Mouse (Mus musculus) midbrain, embryonic 12.5 days (tissue): ENCODE results near the gene Mfap5. TPM values are rescaled to one million over a fixed set of nuclear protein-coding genes. Genes with fewer than 3 reads are reported as not detected.
"Not testable (repeated sequence)": the region's sequence is repeated elsewhere in the genome, so short reads cannot be mapped to it uniquely, and the experiment has no call there.

ENCODE experiments used
- ATAC-seq: fragments of 200-750 bp; cut with Nextera tagmentation; 2 replicates; pipeline ENCODE4 v1.8.0; 2017; ENCODE audit warnings: low read depth, moderate TSS enrichment, moderate library complexity; ENCODE audit not compliant: low FRiP score
- H3K27ac ChIP-seq: fragments of 300-500 bp; sonication (generic); replicated peaks from 2 replicates; pipeline ENCODE4 v1.5.1; 2016; ENCODE audit warnings: mild to moderate bottlenecking
- H3K27me3 ChIP-seq: fragments of 300-500 bp; sonication (generic); 2 replicates; pipeline ENCODE4 v1.6.1; 2016; ENCODE audit warnings: mild to moderate bottlenecking
- H3K36me3 ChIP-seq: fragments of 300-500 bp; sonication (generic); 2 replicates; pipeline ENCODE4 v1.6.1; 2016
- H3K4me1 ChIP-seq: fragments of 300-500 bp; sonication (generic); 2 replicates; pipeline ENCODE4 v1.6.1; 2016
- H3K4me2 ChIP-seq: fragments of 300-500 bp; sonication (generic); replicated peaks from 2 replicates; pipeline ENCODE4 v1.6.1; 2016; ENCODE audit warnings: mild to moderate bottlenecking, moderate library complexity
- H3K4me3 ChIP-seq: fragments of 300-500 bp; sonication (generic); 2 replicates; pipeline ENCODE4 v1.5.1; 2016; ENCODE audit warnings: mild to moderate bottlenecking
- H3K9ac ChIP-seq: fragments of 300-500 bp; sonication (generic); replicated peaks from 2 replicates; pipeline ENCODE4 v1.6.1; 2016; ENCODE audit warnings: mild to moderate bottlenecking, moderate library complexity
- H3K9me3 ChIP-seq: fragments of 300-500 bp; sonication (generic); 2 replicates; pipeline ENCODE4 v1.6.1; 2016; ENCODE audit warnings: mild to moderate bottlenecking
- WGBS: fragments of 180-500 bp; shearing (Covaris S2); methylation state at CpG from one replicate; pipeline ENCODE4 v1.1.7; 2016; 5-methylcytosine and 5-hydroxymethylcytosine counted together
- polyA plus RNA-seq: library from polyadenylated mRNA; unstranded; fragments of >200 nt; fragmentation: Nextera tagmentation; extraction: Ambion mirVana; gene quantifications from 2 replicates; pipeline ENCODE4 v1.2.1, GENCODE M21; 2016

The Mfap5 gene
- polyA plus RNA-seq, 1 experiment from 2014 or later: 2.0 TPM

GRCm38 (mm10) chr6:122517668-122518067 is 12.0 kb downstream of the Mfap5 start:
- WGBS: 94% methylated on average over 1 of the region's 1 CpGs
- Histone ChIP-seq H3K9ac (no peak overlapping the region), H3K4me3 (no peak overlapping the region), H3K27me3 (no peaks in the 10 kb centered on the region), H3K4me1 (no peaks in the 10 kb centered on the region), H3K27ac (no peak overlapping the region), H3K9me3 (no peaks in the 10 kb centered on the region), H3K4me2 (no peak overlapping the region), H3K36me3 (no peaks in the 10 kb centered on the region)
- no peak for ATAC-seq

GRCm38 (mm10) chr6:122519384-122519783 is 13.7 kb downstream of the Mfap5 start:
- Histone ChIP-seq H3K36me3 (no peaks in the 10 kb centered on the region), H3K4me1 (no peaks in the 10 kb centered on the region), H3K4me2 (no peak overlapping the region), H3K9me3 (no peaks in the 10 kb centered on the region), H3K27ac (no peak overlapping the region), H3K9ac (no peak overlapping the region), H3K27me3 (no peaks in the 10 kb centered on the region), H3K4me3 (no peak overlapping the region)
- 0 out of 2 replicates have a peak, but pooled peaks have one; percentile 14 for ATAC-seq
- 35% methylated on average over 2 of the region's 2 CpGs for WGBS

DNA sequence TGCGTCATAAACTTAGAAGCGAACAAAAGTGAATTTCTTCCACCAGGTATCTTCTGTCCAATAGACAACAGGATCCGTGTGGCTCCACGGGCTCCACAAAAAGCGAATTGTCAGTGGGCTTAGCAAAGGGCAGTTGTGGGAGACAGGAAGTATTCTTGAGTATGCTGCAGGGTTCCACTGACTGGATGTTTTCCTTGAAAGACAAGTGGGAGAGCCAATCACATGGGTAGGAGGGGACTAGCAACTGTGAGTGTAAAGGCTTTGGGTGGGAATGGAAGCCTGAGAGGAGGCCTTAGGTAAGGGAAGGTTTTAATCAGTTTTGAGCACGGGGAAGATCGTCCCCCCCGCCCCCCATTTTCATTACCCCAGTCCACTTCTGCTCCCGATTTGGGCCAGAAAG is 16.9 kb downstream of the Mfap5 start:
- H3K27ac ChIP-seq: no peak overlapping the region
- no peaks in the 10 kb centered on the region for H3K27me3 ChIP-seq
- H3K9me3 ChIP-seq: no peaks in the 10 kb centered on the region
- peak; percentile 72; the same call in 1 of the 2 replicates for ATAC-seq
- no peaks in the 10 kb centered on the region for H3K36me3 ChIP-seq
- H3K4me3 ChIP-seq: no peak overlapping the region
- WGBS: 66% methylated on average over 9 of the region's 9 CpGs
- H3K9ac ChIP-seq: no peak overlapping the region
- no peaks in the 10 kb centered on the region for H3K4me1 ChIP-seq
- no peak overlapping the region for H3K4me2 ChIP-seq

DNA sequence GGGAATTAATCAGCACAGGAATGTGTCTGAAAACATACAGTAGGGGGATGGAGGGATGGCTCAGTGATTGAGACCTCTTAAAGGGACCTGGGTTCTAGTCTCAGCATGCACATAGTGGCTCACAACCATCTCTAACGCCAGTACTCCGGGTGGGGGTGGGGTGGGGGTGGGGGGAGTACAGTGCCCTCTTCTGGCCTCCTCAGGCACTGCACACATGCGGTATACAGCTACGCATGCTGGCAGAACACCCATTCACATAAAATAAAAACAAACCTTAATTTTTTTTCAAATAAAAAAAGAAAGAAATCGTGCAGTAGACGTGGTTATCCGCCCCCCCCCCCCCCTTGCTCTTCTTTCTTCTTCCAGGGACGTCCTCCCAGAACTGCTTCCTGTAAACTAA is 17.6 kb downstream of the Mfap5 start:
- Histone ChIP-seq H3K9me3 (no peaks in the 10 kb centered on the region), H3K36me3 (no peaks in the 10 kb centered on the region), H3K27ac (no peak overlapping the region), H3K4me3 (no peak overlapping the region), H3K27me3 (no peaks in the 10 kb centered on the region), H3K9ac (no peak overlapping the region), H3K4me1 (no peaks in the 10 kb centered on the region), H3K4me2 (no peak overlapping the region)
- no peak for ATAC-seq
- WGBS: 81% methylated on average over 8 of the region's 8 CpGs

DNA sequence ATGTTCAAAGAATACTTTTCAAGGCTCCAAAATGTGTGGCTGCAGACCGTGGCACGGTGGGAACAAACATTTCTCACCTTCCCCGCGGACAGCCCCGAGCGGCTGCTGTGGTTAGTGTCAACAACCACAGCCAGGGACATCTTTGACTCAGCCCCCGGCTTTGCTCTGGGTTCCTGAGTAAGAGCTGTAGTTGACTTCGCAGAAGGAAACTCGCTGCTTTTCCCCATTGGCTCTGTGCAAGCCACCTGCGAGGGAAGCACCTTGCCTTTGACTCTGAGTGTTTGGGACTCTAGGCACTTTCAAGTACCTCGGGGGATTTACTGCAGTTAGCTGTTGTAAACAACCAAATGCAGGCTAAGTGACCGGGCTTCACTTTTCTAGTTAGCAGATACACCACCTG is 22.0 kb downstream of the Mfap5 start:
- ATAC-seq: no peak
- Histone ChIP-seq H3K27ac (no peak overlapping the region), H3K4me1 (no peaks in the 10 kb centered on the region), H3K4me2 (no peak overlapping the region), H3K9me3 (no peaks in the 10 kb centered on the region), H3K27me3 (no peaks in the 10 kb centered on the region), H3K4me3 (no peak overlapping the region), H3K9ac (no peak overlapping the region), H3K36me3 (no peaks in the 10 kb centered on the region)
- 68% methylated on average over 12 of the region's 12 CpGs for WGBS

GRCm38 (mm10) chr6:122528136-122528535 is 22.5 kb downstream of the Mfap5 start:
- H3K36me3 ChIP-seq: no peaks in the 10 kb centered on the region
- no peak for ATAC-seq
- H3K27ac ChIP-seq: no peak overlapping the region
- H3K27me3 ChIP-seq: no peaks in the 10 kb centered on the region
- H3K4me3 ChIP-seq: no peak overlapping the region
- peaks cover 5% of the 10 kb centered on the region for H3K4me1 ChIP-seq
- no peak overlapping the region for H3K9ac ChIP-seq
- H3K4me2 ChIP-seq: no peak overlapping the region
- WGBS: 81% methylated on average over 11 of the region's 11 CpGs
- H3K9me3 ChIP-seq: no peaks in the 10 kb centered on the region

DNA sequence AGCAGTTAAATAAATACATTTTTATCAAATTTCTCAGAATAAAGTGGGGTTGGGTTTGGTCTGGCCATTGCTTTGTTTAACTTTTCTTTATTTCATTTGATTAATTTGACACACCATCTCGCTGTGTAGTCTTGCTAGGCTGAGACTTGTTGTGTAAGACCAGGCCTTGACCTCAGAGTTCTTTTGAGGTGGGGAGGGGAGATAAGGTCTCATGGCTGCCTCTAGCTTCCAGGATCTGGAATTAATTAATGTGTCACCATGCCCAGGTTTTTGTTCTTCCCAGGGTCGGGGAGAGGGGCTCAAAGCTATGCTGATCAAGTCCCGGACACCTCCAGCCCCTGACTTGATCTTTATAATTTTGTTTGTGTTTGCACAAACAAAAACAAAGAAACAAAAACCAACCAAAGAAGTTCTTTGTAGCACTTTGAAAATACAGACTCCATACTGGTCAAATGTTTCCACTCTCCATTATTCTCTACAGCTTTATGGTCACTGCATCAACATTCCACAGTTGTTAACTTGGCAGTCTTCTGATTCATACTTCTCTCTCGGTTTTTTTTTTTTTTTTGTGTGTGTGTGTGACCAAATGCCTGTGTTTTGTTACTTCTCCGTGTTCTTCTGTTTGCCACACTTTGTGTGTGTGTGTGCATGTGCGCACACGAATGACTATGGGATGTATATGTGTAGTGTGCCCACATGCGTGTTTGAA is 26.0 kb downstream of the Mfap5 start:
- Histone ChIP-seq H3K4me1 (peaks cover 5% of the 10 kb centered on the region), H3K36me3 (no peaks in the 10 kb centered on the region), H3K27me3 (no peaks in the 10 kb centered on the region), H3K9me3 (no peaks in the 10 kb centered on the region), H3K9ac (no peak overlapping the region), H3K4me2 (no peak overlapping the region), H3K27ac (no peak overlapping the region), H3K4me3 (no peak overlapping the region)
- WGBS: 83% methylated on average over 8 of the region's 8 CpGs
- no peak for ATAC-seq

GRCm38 (mm10) chr6:122532883-122533302 is 27.2 kb downstream of the Mfap5 start:
- Histone ChIP-seq H3K4me1 (peaks cover 5% of the 10 kb centered on the region), H3K4me3 (peak overlapping the region; percentile 17; the same call in 1 of the 2 replicates), H3K9ac (no peak overlapping the region), H3K4me2 (peak overlapping the region; percentile 43), H3K27me3 (no peaks in the 10 kb centered on the region), H3K27ac (no peak overlapping the region), H3K9me3 (no peaks in the 10 kb centered on the region), H3K36me3 (no peaks in the 10 kb centered on the region)
- peak; percentile 49; the same call in 1 of the 2 replicates for ATAC-seq
- 13% methylated on average over 4 of the region's 4 CpGs for WGBS

DNA sequence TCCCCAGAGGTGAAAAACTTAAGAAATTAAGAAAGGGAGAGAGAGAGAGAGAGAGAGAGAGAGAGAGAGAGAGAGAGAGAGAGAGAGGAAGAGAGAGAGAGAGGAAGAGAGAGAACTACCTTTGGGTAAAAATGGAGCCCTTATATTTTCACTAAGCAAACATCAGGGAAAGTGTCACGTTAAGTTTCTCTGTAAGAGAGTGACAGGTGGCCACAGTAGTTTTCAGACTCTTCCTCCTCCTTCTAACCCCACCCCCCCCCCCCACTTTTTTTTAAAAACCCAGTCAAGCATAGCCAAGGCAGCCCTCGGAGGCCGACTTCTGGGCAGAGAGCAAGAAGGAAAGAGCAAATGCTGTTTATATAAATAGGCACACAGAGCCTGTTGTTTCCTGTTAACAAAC is 28.4 kb downstream of the Mfap5 start:
- Histone ChIP-seq H3K4me2 (no peak overlapping the region), H3K27ac (no peak overlapping the region), H3K4me3 (no peak overlapping the region), H3K9me3 (no peaks in the 10 kb centered on the region), H3K9ac (no peak overlapping the region), H3K4me1 (peaks cover 5% of the 10 kb centered on the region), H3K27me3 (no peaks in the 10 kb centered on the region), H3K36me3 (no peaks in the 10 kb centered on the region)
- 25% methylated on average over 3 of the region's 3 CpGs for WGBS
- no peak for ATAC-seq

DNA sequence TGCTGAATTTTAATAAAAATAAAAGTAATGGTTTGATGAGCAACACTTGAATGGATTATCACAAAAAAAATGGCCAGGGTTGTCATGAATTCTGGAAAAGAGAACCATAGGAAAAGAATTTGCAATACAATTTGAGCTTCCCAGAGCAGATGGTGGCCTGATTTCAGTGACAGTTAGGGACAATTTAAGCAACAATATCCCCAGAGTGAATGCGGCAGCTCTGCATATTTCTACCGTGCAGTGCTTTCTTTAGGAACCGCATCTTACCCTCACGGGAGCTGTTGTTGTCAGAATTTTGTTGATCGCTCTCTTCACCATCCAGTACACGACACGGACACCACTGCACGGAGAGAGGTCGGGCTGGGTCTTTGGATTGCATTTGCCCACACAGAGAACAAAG is 33.9 kb downstream of the Mfap5 start:
- Histone ChIP-seq H3K36me3 (no peaks in the 10 kb centered on the region), H3K9me3 (no peaks in the 10 kb centered on the region), H3K4me2 (no peak overlapping the region), H3K4me1 (no peaks in the 10 kb centered on the region), H3K9ac (no peak overlapping the region), H3K27me3 (no peaks in the 10 kb centered on the region), H3K27ac (no peak overlapping the region), H3K4me3 (no peak overlapping the region)
- WGBS: 81% methylated on average over 9 of the region's 9 CpGs
- ATAC-seq: no peak

- 82% methylated on average over 5 of the region's 5 CpGs for WGBS
- H3K4me3 ChIP-seq, ATAC-seq, H3K27me3 ChIP-seq, H3K9me3 ChIP-seq, H3K27ac ChIP-seq, H3K9ac ChIP-seq, H3K36me3 ChIP-seq, H3K4me1 ChIP-seq, H3K4me2 ChIP-seq: not testable (repeated sequence)
These were observed 36.8 kb downstream of the Mfap5 start for GRCm38 (mm10) chr6:122542459-122542858.

DNA sequence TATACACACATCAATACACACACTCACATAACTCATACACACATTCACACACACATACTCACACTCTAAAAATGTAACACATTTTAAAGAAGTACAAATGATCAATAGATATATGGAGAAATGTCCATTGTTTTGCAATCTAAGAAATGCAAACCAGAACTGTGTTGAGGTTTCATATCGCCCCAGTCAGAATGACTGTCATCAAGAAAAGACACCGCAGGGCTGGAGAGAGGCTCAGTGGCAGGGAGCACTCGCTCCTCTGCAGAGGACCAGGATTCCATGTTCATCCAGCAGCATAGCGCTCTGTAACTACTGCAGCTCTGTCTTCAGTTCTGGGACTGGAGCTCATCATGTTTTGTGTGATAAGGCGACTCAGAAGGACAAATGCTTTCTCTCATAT is 37.9 kb downstream of the Mfap5 start:
- H3K4me2 ChIP-seq: no peak overlapping the region
- ATAC-seq: no peak
- H3K4me3 ChIP-seq: no peak overlapping the region
- H3K9me3 ChIP-seq: no peaks in the 10 kb centered on the region
- WGBS: 84% methylated on average over 5 of the region's 5 CpGs
- no peak overlapping the region for H3K27ac ChIP-seq
- H3K27me3 ChIP-seq: no peaks in the 10 kb centered on the region
- H3K4me1 ChIP-seq: no peaks in the 10 kb centered on the region
- no peak overlapping the region for H3K9ac ChIP-seq
- no peaks in the 10 kb centered on the region for H3K36me3 ChIP-seq

DNA sequence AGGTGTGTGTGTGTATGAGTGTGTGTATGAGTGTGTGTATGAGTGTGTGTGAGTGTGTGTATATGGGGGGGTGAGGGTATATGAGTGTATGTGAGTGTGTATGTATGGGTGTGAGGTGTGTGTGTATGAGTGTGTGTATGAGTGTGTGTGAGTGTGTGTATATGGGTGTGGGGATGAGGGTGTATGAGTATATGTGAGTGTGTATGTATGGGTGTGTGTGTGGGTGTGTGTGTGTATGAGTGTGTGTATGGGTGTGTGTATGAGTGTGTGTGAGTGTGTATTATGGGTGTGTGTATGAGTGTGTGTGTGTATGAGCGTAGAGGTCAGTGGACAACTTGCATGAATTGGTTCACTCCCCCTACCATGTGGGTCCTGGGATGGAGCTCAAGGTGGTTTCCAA is 39.0 kb downstream of the Mfap5 start:
- no peaks in the 10 kb centered on the region for H3K4me1 ChIP-seq
- WGBS: 93% methylated on average over 1 of the region's 1 CpGs
- H3K27ac ChIP-seq: no peak overlapping the region
- H3K9ac ChIP-seq: no peak overlapping the region
- H3K36me3 ChIP-seq: no peaks in the 10 kb centered on the region
- H3K4me3 ChIP-seq: no peak overlapping the region
- ATAC-seq: no peak
- H3K4me2 ChIP-seq: no peak overlapping the region
- no peaks in the 10 kb centered on the region for H3K27me3 ChIP-seq
- H3K9me3 ChIP-seq: no peaks in the 10 kb centered on the region
